ENCODE assay signal across 10 mouse cellular contexts in the genomic region with DNA sequence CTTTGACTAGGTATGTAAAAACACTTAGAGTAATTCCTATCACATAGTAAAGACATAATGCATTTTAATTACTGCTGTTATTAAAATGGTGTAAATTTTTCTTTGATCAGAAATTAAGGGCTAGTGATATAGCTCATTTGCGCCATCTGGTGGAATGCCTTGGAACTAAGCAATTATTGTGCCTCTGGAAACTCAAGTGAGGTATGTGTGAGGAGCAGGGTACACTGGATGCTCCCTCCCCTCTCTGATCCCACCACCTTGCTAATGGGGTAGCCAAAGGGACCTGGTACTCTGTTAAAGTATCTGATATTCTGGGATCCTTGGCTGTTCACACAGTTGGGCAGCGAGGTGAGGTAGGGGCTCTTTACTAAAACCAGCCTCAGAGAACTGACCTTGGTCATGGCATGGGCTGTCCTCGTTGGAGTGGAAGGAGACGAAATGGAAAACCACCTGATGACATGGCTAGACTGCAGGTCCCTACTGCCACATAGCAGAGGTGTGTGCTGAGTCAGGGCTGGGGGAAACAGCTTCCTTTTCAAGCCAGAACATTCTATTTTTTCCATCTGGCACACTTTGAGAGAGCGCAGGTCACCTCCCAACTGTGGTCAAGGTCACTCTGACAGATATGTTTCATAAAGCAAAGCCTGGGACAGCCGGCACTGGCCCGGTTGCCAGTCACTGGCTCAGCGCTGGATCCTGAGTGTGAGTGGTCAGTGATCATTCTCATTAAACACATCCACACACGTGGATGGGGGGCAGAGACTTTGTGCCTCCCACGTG. TPM values are rescaled to one million over a fixed set of nuclear protein-coding genes. Genes with fewer than 3 reads are reported as not detected.
DNase-seq lines count a peak whose midpoint lies in the region; ATAC-seq and TF ChIP-seq lines count a peak whose summit lies in the region.
"Had no signal": no experiment of that assay in that cellular context is flagged by ENCODE, and none has a peak within 500 bp of the region (broad histone marks: within the 10 kb centered on the region; RNA-seq: fewer than 3 reads in every experiment).

No protein-coding gene starts in this region.

- DNase-seq in heart, adult 11 months: no peak
- peak; percentile 14 for DNase-seq in c-Kit-positive CD71-negative TER-119-negative erythroid progenitor cells, embryonic 14.5 days (ENCODE audit: low read depth)
- peak; percentile 84 for DNase-seq in forebrain, postnatal 0 days
- peak; percentile 69 for DNase-seq in layer of hippocampus, adult 9-10 months (ENCODE audit: low spot score)
- DNase-seq in midbrain, postnatal 0 days (ENCODE audit: low spot score): peak; percentile 58

- H3K27me3 ChIP-seq in heart, embryonic 12.5 days (replicated peaks): peaks cover 9% of the 10 kb centered on the region; the same call in 1 of the 2 replicates
- H3K27me3 ChIP-seq in E14TG2a.4 (ENCODE audit: insufficient read depth, low read length): peaks cover 23% of the 10 kb centered on the region
- no peaks in the 10 kb centered on the region for H3K27me3 ChIP-seq in forebrain, postnatal 0 days (ENCODE audit: insufficient read depth, low read length)
- no peaks in the 10 kb centered on the region for H3K27me3 ChIP-seq in midbrain, postnatal 0 days (ENCODE audit: insufficient read depth, low read length)

- 61% methylated on average over 10 of the region's 10 CpGs for WGBS in heart, embryonic 12.5 days
- 71% methylated on average over 10 of the region's 10 CpGs for WGBS in forebrain, postnatal 0 days
- 70% methylated on average over 10 of the region's 10 CpGs for WGBS in midbrain, postnatal 0 days

- TF ChIP-seq CTCF in E14TG2a.4 (conservative IDR thresholded peaks at IDR 0.05; ENCODE audit: low read length): peak; percentile 77
- peak; percentile 84 for TF ChIP-seq CTCF in forebrain, postnatal 0 days (IDR thresholded peaks at IDR 0.05; ENCODE audit: low read depth)
- TF ChIP-seq CTCF in midbrain, postnatal 0 days (IDR thresholded peaks at IDR 0.05): peak; percentile 90

- no peak overlapping the region for H3K27ac ChIP-seq in heart, embryonic 12.5 days (ENCODE audit: poor library complexity, severe bottlenecking)
- H3K27ac ChIP-seq in forebrain, postnatal 0 days (ENCODE audit: low read depth, low read length): no peak overlapping the region
- no peak overlapping the region for H3K27ac ChIP-seq in midbrain, postnatal 0 days (ENCODE audit: low read depth, low read length)

- no peak overlapping the region for H3K9ac ChIP-seq in heart, embryonic 12.5 days
- H3K9ac ChIP-seq in forebrain, postnatal 0 days: no peak overlapping the region
- no peak overlapping the region for H3K9ac ChIP-seq in midbrain, postnatal 0 days (replicated peaks; ENCODE audit: low read length, poor library complexity, severe bottlenecking)

- no peaks in the 10 kb centered on the region for H3K9me3 ChIP-seq in heart, embryonic 12.5 days (replicated peaks)
- H3K9me3 ChIP-seq in E14TG2a.4 (ENCODE audit: low read length): peaks cover 4% of the 10 kb centered on the region; the same call in 1 of the 2 replicates
- no peaks in the 10 kb centered on the region for H3K9me3 ChIP-seq in forebrain, postnatal 0 days (ENCODE audit: low read length)
- H3K9me3 ChIP-seq in midbrain, postnatal 0 days (ENCODE audit: low read length): no peaks in the 10 kb centered on the region

- no peak overlapping the region for H3K4me2 ChIP-seq in heart, embryonic 12.5 days
- H3K4me2 ChIP-seq in forebrain, postnatal 0 days (ENCODE audit: low read depth): no peak overlapping the region
- H3K4me2 ChIP-seq in midbrain, postnatal 0 days (ENCODE audit: low read depth, low read length, poor library complexity, severe bottlenecking): no peak overlapping the region

- ATAC-seq in heart, embryonic 12.5 days (ENCODE audit: insufficient number of reproducible peaks, low FRiP score): 0 out of 2 replicates have a peak, but pooled peaks have one; percentile 42
- no peak for ATAC-seq in forebrain, postnatal 0 days
- ATAC-seq in midbrain, postnatal 0 days (ENCODE audit: low FRiP score): peak; percentile 49; the same call in 1 of the 2 replicates
- ATAC-seq in erythroid progenitor cell, adult 5-6 weeks (replicated peaks; ENCODE audit: low FRiP score, poor library complexity, severe bottlenecking): no peak

- no peak overlapping the region for H3K4me3 ChIP-seq in heart, embryonic 12.5 days
- H3K4me3 ChIP-seq in E14TG2a.4 (replicated peaks; ENCODE audit: low read length): no peak overlapping the region
- H3K4me3 ChIP-seq in forebrain, postnatal 0 days (ENCODE audit: low read depth, low read length): no peak overlapping the region
- no peak overlapping the region for H3K4me3 ChIP-seq in midbrain, postnatal 0 days (ENCODE audit: low read depth, low read length)

- no peaks in the 10 kb centered on the region for H3K36me3 ChIP-seq in heart, embryonic 12.5 days
- no peaks in the 10 kb centered on the region for H3K36me3 ChIP-seq in E14TG2a.4 (ENCODE audit: insufficient read depth, low read length)
- no peaks in the 10 kb centered on the region for H3K36me3 ChIP-seq in forebrain, postnatal 0 days (ENCODE audit: insufficient read depth)
- no peaks in the 10 kb centered on the region for H3K36me3 ChIP-seq in midbrain, postnatal 0 days (ENCODE audit: insufficient read depth, low read length)

- H3K4me1 ChIP-seq in heart, embryonic 12.5 days (replicated peaks): no peaks in the 10 kb centered on the region
- no peaks in the 10 kb centered on the region for H3K4me1 ChIP-seq in E14TG2a.4 (replicated peaks; ENCODE audit: low read depth, low read length)
- H3K4me1 ChIP-seq in forebrain, postnatal 0 days (ENCODE audit: insufficient read depth): no peaks in the 10 kb centered on the region
- no peaks in the 10 kb centered on the region for H3K4me1 ChIP-seq in midbrain, postnatal 0 days (ENCODE audit: insufficient read depth, low read length)

RNA-seq across cellular contexts. Expression of a gene that starts 3.6 kb away (rescaled TPM):
- polyA plus RNA-seq in heart, embryonic 12.5 days (2016; fragmentation: Nextera tagmentation; extraction: Ambion mirVana): not detected in 2 replicates
- total RNA-seq in forebrain, postnatal 0 days (2014; rRNA removed): 0.15 TPM in 1 of 2 replicates, not detected in the other
- polyA plus RNA-seq in forebrain, postnatal 0 days (2015; fragmentation: Nextera tagmentation; extraction: Ambion mirVana): not detected in 2 replicates
- 0.52 and 0.66 TPM in 2 replicates for total RNA-seq in midbrain, postnatal 0 days (2014; rRNA removed)
- polyA plus RNA-seq in midbrain, postnatal 0 days (2015; fragmentation: Nextera tagmentation; extraction: Ambion mirVana): 0.19 TPM in 1 of 2 replicates, not detected in the other
- total RNA-seq in erythroid progenitor cell, adult 5-6 weeks (2015; ENCODE audit: low replicate concordance): not detected in 2 replicates
- not detected in 2 replicates for total RNA-seq in erythroid progenitor cell, adult 5-6 weeks (2017; ENCODE audit: low replicate concordance)
- polyA plus RNA-seq: spleen, adult 2 months had no signal

RNA-seq across cellular contexts. Expression of a gene that starts 7.6 kb away (rescaled TPM):
- polyA plus RNA-seq in heart, embryonic 12.5 days (2016; fragmentation: Nextera tagmentation; extraction: Ambion mirVana): not detected in 2 replicates
- total RNA-seq in forebrain, postnatal 0 days (2014; rRNA removed): not detected in 2 replicates
- 0.07 TPM in 1 of 2 replicates, not detected in the other for polyA plus RNA-seq in forebrain, postnatal 0 days (2015; fragmentation: Nextera tagmentation; extraction: Ambion mirVana)
- total RNA-seq in midbrain, postnatal 0 days (2014; rRNA removed): not detected in 2 replicates
- 0.07 and 0.20 TPM in 2 replicates for polyA plus RNA-seq in midbrain, postnatal 0 days (2015; fragmentation: Nextera tagmentation; extraction: Ambion mirVana)
- not detected in 2 replicates for total RNA-seq in erythroid progenitor cell, adult 5-6 weeks (2015; ENCODE audit: low replicate concordance)
- not detected in 2 replicates for total RNA-seq in erythroid progenitor cell, adult 5-6 weeks (2017; ENCODE audit: low replicate concordance)
- total RNA-seq: left cerebral cortex, postnatal 10 days had no signal
- polyA plus RNA-seq: spleen, adult 2 months had no signal

RNA-seq across cellular contexts. Expression of a gene that starts 36.6 kb away (rescaled TPM):
- polyA plus RNA-seq in heart, embryonic 12.5 days (2016; fragmentation: Nextera tagmentation; extraction: Ambion mirVana): not detected in 2 replicates
- not detected in 2 replicates for total RNA-seq in forebrain, postnatal 0 days (2014; rRNA removed)
- polyA plus RNA-seq in forebrain, postnatal 0 days (2015; fragmentation: Nextera tagmentation; extraction: Ambion mirVana): not detected in 2 replicates
- total RNA-seq in midbrain, postnatal 0 days (2014; rRNA removed): not detected in 2 replicates
- polyA plus RNA-seq in midbrain, postnatal 0 days (2015; fragmentation: Nextera tagmentation; extraction: Ambion mirVana): not detected in 2 replicates
- not detected in 2 replicates for total RNA-seq in erythroid progenitor cell, adult 5-6 weeks (2015; ENCODE audit: low replicate concordance)
- total RNA-seq in erythroid progenitor cell, adult 5-6 weeks (2017; ENCODE audit: low replicate concordance): not detected in 2 replicates
- total RNA-seq: left cerebral cortex, postnatal 10 days had no signal

RNA-seq across cellular contexts. Expression of a gene that starts 38.5 kb away (rescaled TPM):
- not detected in 2 replicates for polyA plus RNA-seq in heart, embryonic 12.5 days (2016; fragmentation: Nextera tagmentation; extraction: Ambion mirVana)
- 0.05 TPM in 1 of 2 replicates, not detected in the other for total RNA-seq in forebrain, postnatal 0 days (2014; rRNA removed)
- not detected in 2 replicates for polyA plus RNA-seq in forebrain, postnatal 0 days (2015; fragmentation: Nextera tagmentation; extraction: Ambion mirVana)
- not detected in 2 replicates for total RNA-seq in midbrain, postnatal 0 days (2014; rRNA removed)
- not detected in 2 replicates for polyA plus RNA-seq in midbrain, postnatal 0 days (2015; fragmentation: Nextera tagmentation; extraction: Ambion mirVana)
- not detected in 2 replicates for total RNA-seq in erythroid progenitor cell, adult 5-6 weeks (2015; ENCODE audit: low replicate concordance)
- total RNA-seq in erythroid progenitor cell, adult 5-6 weeks (2017; ENCODE audit: low replicate concordance): not detected in 2 replicates
- total RNA-seq: left cerebral cortex, postnatal 10 days had no signal

RNA-seq across cellular contexts. Expression of a gene that starts 56.6 kb away (rescaled TPM):
- not detected in 2 replicates for polyA plus RNA-seq in heart, embryonic 12.5 days (2016; fragmentation: Nextera tagmentation; extraction: Ambion mirVana)
- not detected in 2 replicates for total RNA-seq in forebrain, postnatal 0 days (2014; rRNA removed)
- polyA plus RNA-seq in forebrain, postnatal 0 days (2015; fragmentation: Nextera tagmentation; extraction: Ambion mirVana): not detected in 2 replicates
- not detected in 2 replicates for total RNA-seq in midbrain, postnatal 0 days (2014; rRNA removed)
- polyA plus RNA-seq in midbrain, postnatal 0 days (2015; fragmentation: Nextera tagmentation; extraction: Ambion mirVana): not detected in 2 replicates
- not detected in 2 replicates for total RNA-seq in erythroid progenitor cell, adult 5-6 weeks (2015; ENCODE audit: low replicate concordance)
- total RNA-seq in erythroid progenitor cell, adult 5-6 weeks (2017; ENCODE audit: low replicate concordance): not detected in 2 replicates
- total RNA-seq: left cerebral cortex, postnatal 10 days had no signal

Comparison
In these comparisons a context has a peak if more than half of its experiments do, and no peak if none do; other contexts are left out.
1. ATAC-seq: peak in heart, embryonic 12.5 days (single experiment) and midbrain, postnatal 0 days (single experiment); none in forebrain, postnatal 0 days (single experiment) and erythroid progenitor cell, adult 5-6 weeks (single experiment).
2. Peak in every context shown above with its lines, with median percentiles within 50 percentile points of each other: CTCF ChIP-seq.